Mouse (Mus musculus): ENCODE data around the gene Zfp865. TPM values are rescaled to one million over a fixed set of nuclear protein-coding genes. Genes with fewer than 3 reads are reported as not detected.

Zfp865 gene
- total and polyA plus RNA-seq, 3 experiments = 19.9 to 121 (median 50.6) TPM

DNA sequence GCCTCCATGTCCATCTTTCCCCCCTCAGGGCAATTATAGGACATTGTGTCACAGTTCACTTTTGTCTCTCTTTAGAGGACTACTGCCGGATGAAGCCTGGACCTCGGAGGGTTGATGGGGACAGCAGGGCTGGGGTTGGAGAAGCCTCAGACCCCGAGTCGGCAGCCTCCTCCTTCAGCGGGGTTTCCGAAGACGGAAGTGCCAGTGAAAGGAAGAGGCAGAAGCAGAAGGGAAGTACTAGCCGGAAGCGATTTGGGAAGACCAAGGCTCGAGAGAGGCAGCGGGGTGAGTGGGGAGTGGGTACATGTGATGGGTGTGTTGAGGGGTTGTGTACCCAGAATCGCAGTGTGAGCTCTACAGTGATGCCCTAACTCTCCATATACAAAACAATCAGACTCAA is 39.2 kb downstream of the Zfp865 start:
- no peaks in the 10 kb centered on the region for H3K9me3 ChIP-seq (replicated peaks)
- no peak overlapping the region for H3K4me3 ChIP-seq (ENCODE audit: low read depth, low read length)
- DNase-seq (ENCODE audit: low spot score) (no peak), ATAC-seq (ENCODE audit: extremely low read depth, insufficient number of reproducible peaks, low FRiP score, poor library complexity, severe bottlenecking) (no peak)
- peaks cover 33% of the 10 kb centered on the region for H3K27me3 ChIP-seq (ENCODE audit: insufficient read depth, low read length)
- peaks cover 25% of the 10 kb centered on the region for H3K4me1 ChIP-seq (ENCODE audit: insufficient read depth, low read depth, low read length)
- peaks cover 9% of the 10 kb centered on the region for H3K36me3 ChIP-seq (replicated peaks)
- TF ChIP-seq CTCF (IDR thresholded peaks at IDR 0.05; ENCODE audit: low read depth, low read length) = no peak
- no peak for TF ChIP-seq GATA1 (IDR thresholded peaks at IDR 0.05; ENCODE audit: borderline replicate concordance, low read length)
- no peak for TF ChIP-seq TAL1 (conservative IDR thresholded peaks at IDR 0.05; ENCODE audit: low read depth, low read length)
- TF ChIP-seq POLR2AphosphoS5 (IDR thresholded peaks at IDR 0.05; ENCODE audit: insufficient replicate concordance, low read depth, low read length) = no peak
- no peak for TF ChIP-seq GATA2 (IDR thresholded peaks at IDR 0.05; ENCODE audit: borderline replicate concordance, low read depth, low read length)

DNA sequence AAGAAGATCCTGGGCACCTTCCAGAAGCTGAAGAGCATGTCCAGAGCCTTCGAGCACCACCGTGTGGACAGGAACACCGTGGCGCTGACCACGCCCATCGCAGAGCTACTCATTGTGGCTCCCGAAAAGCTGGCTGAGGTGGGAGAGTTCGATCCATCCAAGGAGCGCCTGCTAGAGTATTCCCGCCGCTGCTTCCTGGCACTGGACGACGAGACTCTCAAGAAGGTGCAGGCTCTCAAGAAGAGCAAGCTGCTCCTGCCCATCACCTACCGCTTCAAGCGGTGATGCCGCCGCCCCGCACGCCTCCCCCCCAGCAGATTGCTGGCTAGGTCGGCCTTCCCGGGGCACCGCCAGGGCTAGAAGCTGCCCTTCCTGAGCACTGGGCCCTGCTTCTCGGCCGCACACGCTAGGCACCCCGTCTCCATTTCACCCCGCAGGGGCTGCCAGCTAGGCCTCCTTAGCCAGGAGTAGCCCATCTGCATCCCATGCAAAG is 40.1 kb downstream of the Zfp865 start:
- ATAC-seq (ENCODE audit: extremely low read depth, insufficient number of reproducible peaks, low FRiP score, poor library complexity, severe bottlenecking) = peak; percentile 23; the same call in 1 of the 2 replicates
- peaks cover 31% of the 10 kb centered on the region for H3K4me1 ChIP-seq (ENCODE audit: insufficient read depth, low read depth, low read length)
- peak overlapping the region; percentile 74 for H3K4me3 ChIP-seq (ENCODE audit: low read depth, low read length)

DNA sequence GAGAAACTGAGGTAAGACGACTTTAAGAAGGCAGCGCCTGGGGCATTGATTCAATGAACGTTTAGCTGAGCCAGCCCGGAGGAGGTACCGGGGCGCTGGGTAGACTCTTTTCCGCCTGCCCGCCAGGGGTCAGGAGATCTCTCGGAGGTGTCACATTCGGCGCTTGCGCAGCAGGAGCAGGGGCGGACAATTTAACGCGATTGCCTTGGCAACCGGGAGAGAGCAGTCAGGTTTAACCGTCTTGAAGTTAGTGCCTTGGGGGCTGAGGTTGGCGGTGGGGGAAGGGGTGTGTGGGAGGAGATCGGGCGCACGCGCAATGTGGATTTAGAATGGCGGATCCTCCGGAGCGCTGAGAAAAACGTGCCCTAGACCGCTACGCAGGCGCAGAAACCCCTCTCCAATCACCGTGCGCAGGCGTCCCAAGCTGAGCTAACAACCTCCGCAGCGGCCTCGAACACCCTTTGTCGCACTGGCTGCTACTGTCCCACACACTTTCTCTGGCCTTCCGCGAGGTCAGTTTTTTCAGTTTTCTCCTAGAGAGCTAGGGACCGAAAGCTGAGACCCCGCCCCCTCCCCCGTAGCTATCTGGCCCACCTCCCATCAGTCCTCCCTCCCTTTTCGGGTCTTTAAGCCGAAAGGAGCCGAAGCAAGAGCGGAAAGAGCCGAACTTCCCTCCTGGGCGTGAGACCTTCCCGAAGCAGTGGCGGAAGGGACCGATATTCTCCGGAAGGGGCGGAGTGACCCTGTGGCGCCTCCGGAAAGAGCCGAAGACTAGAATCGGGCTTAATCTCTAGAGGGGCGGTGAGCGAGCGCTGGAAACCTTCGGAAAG is 41.0 kb downstream of the Zfp865 start:
- Histone ChIP-seq H3K4me3 (ENCODE audit: low read depth, low read length) (peak overlapping the region; percentile 74), H3K9me3 (replicated peaks) (no peaks in the 10 kb centered on the region), H3K36me3 (replicated peaks) (peaks cover 22% of the 10 kb centered on the region), H3K27me3 (ENCODE audit: insufficient read depth, low read length) (peaks cover 19% of the 10 kb centered on the region), H3K4me1 (ENCODE audit: insufficient read depth, low read depth, low read length) (peaks cover 40% of the 10 kb centered on the region)
- DNase-seq (ENCODE audit: low spot score) (peak; percentile 93), ATAC-seq (ENCODE audit: extremely low read depth, insufficient number of reproducible peaks, low FRiP score, poor library complexity, severe bottlenecking) (peak; percentile 70)
- TF ChIP-seq GATA2 (IDR thresholded peaks at IDR 0.05; ENCODE audit: borderline replicate concordance, low read depth, low read length) (no peak), TAL1 (conservative IDR thresholded peaks at IDR 0.05; ENCODE audit: low read depth, low read length) (no peak), POLR2AphosphoS5 (IDR thresholded peaks at IDR 0.05; ENCODE audit: insufficient replicate concordance, low read depth, low read length) (no peak), GATA1 (IDR thresholded peaks at IDR 0.05; ENCODE audit: borderline replicate concordance, low read length) (no peak), CTCF (IDR thresholded peaks at IDR 0.05; ENCODE audit: low read depth, low read length) (no peak)

More for the DNA sequence above, 40.1 kb downstream of the Zfp865 start:
- Histone ChIP-seq H3K36me3 (replicated peaks) (peaks cover 14% of the 10 kb centered on the region), H3K9me3 (replicated peaks) (no peaks in the 10 kb centered on the region), H3K27me3 (ENCODE audit: insufficient read depth, low read length) (peaks cover 26% of the 10 kb centered on the region)
- peak; percentile 71 for DNase-seq (ENCODE audit: low spot score)
- TF ChIP-seq CTCF (IDR thresholded peaks at IDR 0.05; ENCODE audit: low read depth, low read length) (0 out of 2 replicates have a peak, but pooled peaks have one; percentile 13), GATA2 (IDR thresholded peaks at IDR 0.05; ENCODE audit: borderline replicate concordance, low read depth, low read length) (no peak)

DNA sequence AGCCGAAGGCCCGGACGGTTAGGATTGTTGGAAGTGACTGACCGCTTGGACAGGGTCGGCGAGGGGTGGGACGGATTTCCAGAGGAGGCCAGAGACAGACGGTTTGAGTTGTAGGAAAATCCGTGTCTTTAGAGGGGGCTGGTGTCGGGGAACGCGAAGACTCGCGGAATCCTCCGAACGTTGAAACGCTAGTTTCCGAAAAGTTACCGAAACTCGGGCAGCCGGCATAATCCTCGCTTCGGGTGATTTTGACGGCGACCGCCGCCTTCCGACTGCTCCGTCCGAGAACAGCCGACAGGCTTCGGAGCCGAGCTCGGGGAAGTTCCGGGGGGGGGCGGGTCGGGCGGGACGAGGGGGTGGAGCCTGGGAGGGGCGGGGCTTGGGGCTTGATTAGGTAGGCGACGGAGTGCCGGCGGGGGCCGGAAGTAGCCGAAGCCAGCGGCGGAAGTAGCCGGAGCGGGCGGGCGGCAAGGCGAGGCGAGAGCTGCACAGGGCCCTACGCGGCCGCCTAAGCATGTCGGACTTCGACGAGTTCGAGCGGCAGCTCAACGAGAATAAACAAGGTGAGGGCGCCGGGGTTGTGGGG is 41.7 kb downstream of the Zfp865 start, which contains the start of gene U2af2:
TSS of gene U2af2 (plus strand) at position 370 of the 586 bp plus-strand sequence.
- no peaks in the 10 kb centered on the region for H3K9me3 ChIP-seq (replicated peaks)
- peak within 1 kb of the TSS; percentile 74 for H3K4me3 ChIP-seq (ENCODE audit: low read depth, low read length)
- H3K36me3 ChIP-seq (replicated peaks) = peaks cover 29% of the 10 kb centered on the region
- ATAC-seq (ENCODE audit: extremely low read depth, insufficient number of reproducible peaks, low FRiP score, poor library complexity, severe bottlenecking) (peak; percentile 23; the same call in 1 of the 2 replicates), DNase-seq (ENCODE audit: low spot score) (peak; percentile 71)
- TF ChIP-seq TAL1 (conservative IDR thresholded peaks at IDR 0.05; ENCODE audit: low read depth, low read length) = no peak
- no peak for TF ChIP-seq CTCF (IDR thresholded peaks at IDR 0.05; ENCODE audit: low read depth, low read length)
- no peak for TF ChIP-seq GATA2 (IDR thresholded peaks at IDR 0.05; ENCODE audit: borderline replicate concordance, low read depth, low read length)
- no peak for TF ChIP-seq GATA1 (IDR thresholded peaks at IDR 0.05; ENCODE audit: borderline replicate concordance, low read length)
- no peak for TF ChIP-seq POLR2AphosphoS5 (IDR thresholded peaks at IDR 0.05; ENCODE audit: insufficient replicate concordance, low read depth, low read length)
- peaks cover 12% of the 10 kb centered on the region for H3K27me3 ChIP-seq (ENCODE audit: insufficient read depth, low read length)
- H3K4me1 ChIP-seq (ENCODE audit: insufficient read depth, low read depth, low read length) = peaks cover 44% of the 10 kb centered on the region

DNA sequence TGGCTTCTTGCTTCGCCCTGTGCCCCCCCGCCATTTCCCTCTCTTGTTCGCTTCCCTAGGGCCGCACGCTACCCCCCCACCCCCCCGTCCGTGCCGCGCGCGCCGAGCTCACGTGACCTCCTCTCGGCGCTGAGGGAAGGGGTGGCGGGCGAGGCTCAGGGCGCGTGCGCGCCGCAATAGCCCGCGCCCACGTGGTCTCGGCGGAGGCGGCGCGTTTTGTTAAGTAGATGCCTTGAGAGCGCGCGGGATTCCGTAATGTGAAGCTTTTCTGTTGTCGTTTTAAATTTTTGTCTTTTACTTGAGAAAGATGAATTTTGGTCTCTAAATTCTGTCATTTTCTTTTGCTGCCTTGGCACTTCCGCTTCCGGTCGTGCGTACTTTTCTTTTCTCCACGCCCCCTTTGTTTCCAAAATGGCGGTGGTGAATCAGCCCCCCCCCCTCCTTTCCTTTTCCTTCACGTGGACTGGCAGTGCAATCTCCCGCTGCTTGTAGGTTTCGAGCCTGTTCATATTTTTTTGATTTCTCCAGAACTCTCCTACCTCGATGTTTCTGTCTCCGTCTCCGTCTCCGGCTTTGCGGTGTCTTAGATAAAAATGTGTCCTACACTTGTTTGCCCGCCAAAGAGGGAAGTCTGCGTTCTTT is 42.3 kb downstream of the Zfp865 start:
- Histone ChIP-seq H3K9me3 (replicated peaks) (no peaks in the 10 kb centered on the region), H3K27me3 (ENCODE audit: insufficient read depth, low read length) (peaks cover 5% of the 10 kb centered on the region), H3K4me3 (ENCODE audit: low read depth, low read length) (peak overlapping the region; percentile 74), H3K4me1 (ENCODE audit: insufficient read depth, low read depth, low read length) (peaks cover 49% of the 10 kb centered on the region), H3K36me3 (replicated peaks) (peaks cover 36% of the 10 kb centered on the region)
- TF ChIP-seq TAL1 (conservative IDR thresholded peaks at IDR 0.05; ENCODE audit: low read depth, low read length) (no peak), GATA2 (IDR thresholded peaks at IDR 0.05; ENCODE audit: borderline replicate concordance, low read depth, low read length) (no peak), POLR2AphosphoS5 (IDR thresholded peaks at IDR 0.05; ENCODE audit: insufficient replicate concordance, low read depth, low read length) (no peak), GATA1 (IDR thresholded peaks at IDR 0.05; ENCODE audit: borderline replicate concordance, low read length) (no peak), CTCF (IDR thresholded peaks at IDR 0.05; ENCODE audit: low read depth, low read length) (no peak)
- ATAC-seq (ENCODE audit: extremely low read depth, insufficient number of reproducible peaks, low FRiP score, poor library complexity, severe bottlenecking) (no peak), DNase-seq (ENCODE audit: low spot score) (peak; percentile 70)

DNA sequence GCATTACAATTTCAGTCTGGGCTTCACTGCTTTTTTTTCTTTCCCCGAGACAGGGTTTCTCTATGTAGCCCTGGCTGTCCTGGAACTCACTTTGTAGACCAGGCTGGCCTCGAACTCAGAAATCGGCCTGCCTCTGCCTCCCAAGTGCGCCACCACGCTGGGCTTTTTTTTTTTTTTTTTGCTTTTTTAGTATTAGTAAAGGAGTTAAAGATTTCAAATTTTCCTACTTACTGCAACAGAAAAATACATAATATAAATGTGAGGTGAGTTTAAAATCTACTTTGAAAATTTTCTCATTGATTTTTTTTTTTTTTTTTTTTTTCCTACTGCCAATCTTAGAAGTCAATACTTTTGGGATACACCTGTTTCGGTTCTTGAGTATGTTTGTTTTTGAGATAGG is 44.7 kb downstream of the Zfp865 start:
- Histone ChIP-seq H3K36me3 (replicated peaks) (peaks cover 55% of the 10 kb centered on the region), H3K4me3 (ENCODE audit: low read depth, low read length) (peak overlapping the region; percentile 65; the same call in 1 of the 2 replicates), H3K9me3 (replicated peaks) (no peaks in the 10 kb centered on the region), H3K27me3 (ENCODE audit: insufficient read depth, low read length) (no peaks in the 10 kb centered on the region), H3K4me1 (ENCODE audit: insufficient read depth, low read depth, low read length) (peaks cover 67% of the 10 kb centered on the region)
- DNase-seq (ENCODE audit: low spot score) = no peak
- ATAC-seq (ENCODE audit: extremely low read depth, insufficient number of reproducible peaks, low FRiP score, poor library complexity, severe bottlenecking) = no peak
- TF ChIP-seq CTCF (IDR thresholded peaks at IDR 0.05; ENCODE audit: low read depth, low read length) (no peak), POLR2AphosphoS5 (IDR thresholded peaks at IDR 0.05; ENCODE audit: insufficient replicate concordance, low read depth, low read length) (no peak), GATA2 (IDR thresholded peaks at IDR 0.05; ENCODE audit: borderline replicate concordance, low read depth, low read length) (no peak), TAL1 (conservative IDR thresholded peaks at IDR 0.05; ENCODE audit: low read depth, low read length) (no peak), GATA1 (IDR thresholded peaks at IDR 0.05; ENCODE audit: borderline replicate concordance, low read length) (no peak)
